In genomic region chr13:43267902-43268301, GRCm38 (mm10) we compare ENCODE assay signal across 24 mouse cellular contexts. TPM values are rescaled to one million over a fixed set of nuclear protein-coding genes. Genes with fewer than 3 reads are reported as not detected.
A peak's percentile ranks its signal among the peaks of the same experiment; 100 is the strongest.
DNase-seq lines count a peak whose midpoint lies in the region; ATAC-seq and TF ChIP-seq lines count a peak whose summit lies in the region.
"Had no signal": no experiment of that assay in that cellular context is flagged by ENCODE, and none has a peak within 500 bp of the region (broad histone marks: within the 10 kb centered on the region; RNA-seq: fewer than 3 reads in every experiment).

No protein-coding gene starts in this region.

- no peak overlapping the region for H3K4me2 ChIP-seq in midbrain, embryonic 11.5 days
- H3K4me2 ChIP-seq in midbrain, postnatal 0 days (ENCODE audit: low read depth, low read length, poor library complexity, severe bottlenecking), result no peak overlapping the region
- H3K4me2 ChIP-seq: embryonic facial prominence, embryonic 13.5 days; embryonic facial prominence, embryonic 15.5 days; forebrain, embryonic 12.5 days had no signal

- 97% methylated on average over 2 of the region's 2 CpGs for WGBS in midbrain, embryonic 11.5 days
- WGBS in midbrain, postnatal 0 days, result 96% methylated on average over 2 of the region's 2 CpGs

- peaks cover 24% of the 10 kb centered on the region; the same call in 1 of the 2 replicates for H3K27me3 ChIP-seq in midbrain, embryonic 11.5 days (ENCODE audit: control insufficient read depth, insufficient read depth, low read length)
- H3K27me3 ChIP-seq in midbrain, postnatal 0 days (ENCODE audit: insufficient read depth, low read length), result no peaks in the 10 kb centered on the region
- H3K27me3 ChIP-seq: CH12.LX; embryonic facial prominence, embryonic 13.5 days; embryonic facial prominence, embryonic 15.5 days; Patski had no signal

- H3K9me3 ChIP-seq in midbrain, embryonic 11.5 days (ENCODE audit: control insufficient read depth, low read length), result no peaks in the 10 kb centered on the region
- H3K9me3 ChIP-seq in midbrain, postnatal 0 days (ENCODE audit: low read length), result no peaks in the 10 kb centered on the region
- H3K9me3 ChIP-seq: embryonic facial prominence, embryonic 13.5 days; embryonic facial prominence, embryonic 15.5 days; forebrain, embryonic 10.5 days; forebrain, embryonic 12.5 days; G1E had no signal

- no peak for DNase-seq in layer of hippocampus, adult 2 months (ENCODE audit: low spot score in 2 of 2)
- DNase-seq in layer of hippocampus, adult 18-20 months (ENCODE audit: low spot score in 2 of 2), result no peak
- DNase-seq in midbrain, embryonic 11.5 days (ENCODE audit: low spot score, missing footprints), result peak; percentile 49
- DNase-seq in midbrain, postnatal 0 days (ENCODE audit: low spot score), result no peak
- peak; percentile 78 for DNase-seq in induced T-regulatory cell, adult 2 months (ENCODE audit: low read depth)
- no peak for DNase-seq in adrenal gland, postnatal 25 days
- DNase-seq: adrenal gland, adult 8-10 months; adrenal gland, postnatal 14 days; cerebellum, adult 11 months; cerebellum, adult 18-20 months; cerebellum, adult 8-10 months; cerebellum, adult 9-11 months; cerebellum, postnatal 14 days; cerebellum, postnatal 36 days; embryo, embryonic 11 days had no signal

- no peak overlapping the region for H3K9ac ChIP-seq in midbrain, embryonic 11.5 days (ENCODE audit: low read length)
- no peak overlapping the region for H3K9ac ChIP-seq in midbrain, postnatal 0 days (replicated peaks; ENCODE audit: low read length, poor library complexity, severe bottlenecking)
- H3K9ac ChIP-seq: embryonic facial prominence, embryonic 13.5 days; embryonic facial prominence, embryonic 15.5 days; forebrain, embryonic 12.5 days had no signal

- no peak for ATAC-seq in midbrain, embryonic 11.5 days (ENCODE audit: low FRiP score)
- no peak for ATAC-seq in midbrain, postnatal 0 days (ENCODE audit: low FRiP score)
- ATAC-seq: forebrain, embryonic 16.5 days; Patski had no signal

- peak overlapping the region; percentile 57; the same call in 1 of the 2 replicates for H3K27ac ChIP-seq in layer of hippocampus, adult 2 months
- no peak overlapping the region for H3K27ac ChIP-seq in midbrain, embryonic 11.5 days (ENCODE audit: low read depth, low read length)
- no peak overlapping the region for H3K27ac ChIP-seq in midbrain, postnatal 0 days (ENCODE audit: low read depth, low read length)
- H3K27ac ChIP-seq: embryonic facial prominence, embryonic 13.5 days; embryonic facial prominence, embryonic 15.5 days; forebrain, embryonic 12.5 days had no signal

- H3K4me3 ChIP-seq in layer of hippocampus, adult 2 months, result no peak overlapping the region
- no peak overlapping the region for H3K4me3 ChIP-seq in midbrain, embryonic 11.5 days (ENCODE audit: low read depth, low read length)
- H3K4me3 ChIP-seq in midbrain, postnatal 0 days (ENCODE audit: low read depth, low read length), result no peak overlapping the region
- H3K4me3 ChIP-seq: embryonic facial prominence, embryonic 13.5 days; embryonic facial prominence, embryonic 15.5 days; erythroblast, embryonic 14.5 days; forebrain, embryonic 10.5 days; forebrain, embryonic 12.5 days had no signal

- peaks cover 24% of the 10 kb centered on the region for H3K4me1 ChIP-seq in midbrain, embryonic 11.5 days (ENCODE audit: control insufficient read depth, insufficient read depth, low read length)
- H3K4me1 ChIP-seq in midbrain, postnatal 0 days (ENCODE audit: insufficient read depth, low read length), result no peaks in the 10 kb centered on the region

- no peak for TF ChIP-seq CTCF in layer of hippocampus, adult 2 months (conservative IDR thresholded peaks at IDR 0.05)
- TF ChIP-seq CTCF in midbrain, postnatal 0 days (IDR thresholded peaks at IDR 0.05), result no peak

- H3K36me3 ChIP-seq in midbrain, embryonic 11.5 days (ENCODE audit: control insufficient read depth, insufficient read depth, low read length), result no peaks in the 10 kb centered on the region
- H3K36me3 ChIP-seq in midbrain, postnatal 0 days (ENCODE audit: insufficient read depth, low read length), result no peaks in the 10 kb centered on the region
- H3K36me3 ChIP-seq: embryonic facial prominence, embryonic 13.5 days; embryonic facial prominence, embryonic 15.5 days; forebrain, embryonic 10.5 days; forebrain, embryonic 12.5 days; G1E had no signal

RNA-seq across cellular contexts. Expression of gene Gfod1, which starts 36.1 kb away (rescaled TPM):
- 10 to 100 TPM; 94.6 to 99.3 TPM for total RNA-seq in layer of hippocampus, adult 2 months (2021)
- 100 to 1,000 TPM; 108 to 112 TPM for total RNA-seq in layer of hippocampus, adult 18-20 months (2021)
- 0.53 and 0.77 TPM in 2 replicates for polyA plus RNA-seq in midbrain, embryonic 11.5 days (2014; fragmentation: Nextera tagmentation; extraction: Ambion mirVana)
- 21.1 and 22.4 TPM in 2 replicates for total RNA-seq in midbrain, postnatal 0 days (2014; rRNA removed)
- polyA plus RNA-seq in midbrain, postnatal 0 days (2015; fragmentation: Nextera tagmentation; extraction: Ambion mirVana), result 2.0 and 2.4 TPM in 2 replicates
- total RNA-seq in adrenal gland, postnatal 25 days (2021), result 9.0 and 9.9 TPM in 2 replicates

Comparison
In these comparisons a context has a peak if more than half of its experiments do, and no peak if none do; other contexts are left out.
1. DNase-seq: peak in midbrain, embryonic 11.5 days (single experiment) and induced T-regulatory cell, adult 2 months (single experiment); none in layer of hippocampus, adult 2 months (0 of 2), layer of hippocampus, adult 18-20 months (0 of 2), midbrain, postnatal 0 days (single experiment) and adrenal gland, postnatal 25 days (single experiment).